Mouse (Mus musculus) limb, embryonic 11.5 days (tissue): ENCODE data around the gene Wnt10b. TPM values are rescaled to one million over a fixed set of nuclear protein-coding genes. Genes with fewer than 3 reads are reported as not detected.

Source experiments
- ATAC-seq: fragments of 200-750 bp; cut with Nextera tagmentation; 2 replicates; pipeline ENCODE4 v1.8.0; 2017; ENCODE audit warnings: low read depth; ENCODE audit not compliant: insufficient number of reproducible peaks, low FRiP score, low TSS enrichment
- DNase-seq: peaks from one replicate; pipeline ENCODE4 v3.0.0-alpha.2; 2015; ENCODE audit warnings: low spot score
- H3K27ac ChIP-seq: fragments of 300-500 bp; sonication (generic); replicated peaks from 2 replicates; pipeline ENCODE4 v1.5.1; 2014; ENCODE audit warnings: low read depth, mild to moderate bottlenecking, low read length
- H3K27me3 ChIP-seq: fragments of 300-500 bp; sonication (generic); 2 replicates; pipeline ENCODE4 v1.6.1; 2014; ENCODE audit warnings: mild to moderate bottlenecking, low read length, mixed read lengths; ENCODE audit not compliant: control insufficient read depth, insufficient read depth
- H3K36me3 ChIP-seq: fragments of 300-500 bp; sonication (generic); 2 replicates; pipeline ENCODE4 v1.6.1; 2014; ENCODE audit warnings: mild to moderate bottlenecking, low read length, moderate library complexity, mixed read lengths; ENCODE audit not compliant: control insufficient read depth, insufficient read depth
- H3K4me1 ChIP-seq: fragments of 300-500 bp; sonication (generic); 2 replicates; pipeline ENCODE4 v1.6.1; 2014; ENCODE audit warnings: low read length, mixed read lengths; ENCODE audit not compliant: control insufficient read depth, insufficient read depth
- H3K4me2 ChIP-seq: fragments of 300-500 bp; sonication (generic); 2 replicates; pipeline ENCODE4 v1.6.1; 2014; ENCODE audit warnings: low read depth, mild to moderate bottlenecking, moderate library complexity; ENCODE audit not compliant: severe bottlenecking
- H3K4me3 ChIP-seq: fragments of 300-500 bp; sonication (generic); 2 replicates; pipeline ENCODE4 v1.5.1; 2014; ENCODE audit warnings: low read depth, low read length
- H3K9ac ChIP-seq: fragments of 300-500 bp; sonication (generic); 2 replicates; pipeline ENCODE4 v1.6.1; 2014; ENCODE audit warnings: mild to moderate bottlenecking, low read length
- H3K9me3 ChIP-seq: fragments of 300-500 bp; sonication (generic); 2 replicates; pipeline ENCODE4 v1.6.1; 2016; ENCODE audit warnings: low read length; ENCODE audit not compliant: control insufficient read depth
- WGBS: fragments of 180-500 bp; shearing (Covaris S2); extraction: QIAGEN DNeasy Blood & Tissue Kit; methylation state at CpG from one replicate; pipeline ENCODE4 v1.1.7; 2014; 5-methylcytosine and 5-hydroxymethylcytosine counted together
- polyA plus RNA-seq: library from polyadenylated mRNA; unstranded; fragments of >200 nt; fragmentation: Nextera tagmentation; extraction: Ambion mirVana; gene quantifications from 2 replicates; pipeline ENCODE4 v1.2.1, GENCODE M21; 2014

Wnt10b gene
- polyA plus RNA-seq, 1 experiment from 2014 or later, result 0.81 TPM

GRCm38 (mm10) chr15:98791771-98792170 lies 13.8 kb upstream of the Wnt10b start:
- H3K4me1 ChIP-seq, result peaks cover 12% of the 10 kb centered on the region; the same call in 1 of the 2 replicates
- ATAC-seq (no peak), DNase-seq (no peak)
- no peak overlapping the region for H3K4me2 ChIP-seq
- H3K9ac ChIP-seq, result no peak overlapping the region
- no peak overlapping the region for H3K4me3 ChIP-seq
- 1% methylated on average over 23 of the region's 23 CpGs for WGBS
- no peaks in the 10 kb centered on the region for H3K9me3 ChIP-seq
- H3K36me3 ChIP-seq, result no peaks in the 10 kb centered on the region
- peaks cover 93% of the 10 kb centered on the region for H3K27me3 ChIP-seq
- H3K27ac ChIP-seq, result no peak overlapping the region

- ATAC-seq (no peak), DNase-seq (no peak)
- under 1% methylated on average over 12 of the region's 12 CpGs for WGBS
- H3K4me2 ChIP-seq, result no peak overlapping the region; the same call in 1 of the 2 replicates
- peaks cover 12% of the 10 kb centered on the region; the same call in 1 of the 2 replicates for H3K4me1 ChIP-seq
- peak overlapping the region; percentile 22; the same call in 1 of the 2 replicates for H3K9ac ChIP-seq
- H3K4me3 ChIP-seq, result no peak overlapping the region
- no peaks in the 10 kb centered on the region for H3K9me3 ChIP-seq
- H3K27ac ChIP-seq, result no peak overlapping the region
- H3K36me3 ChIP-seq, result no peaks in the 10 kb centered on the region
- peaks cover 90% of the 10 kb centered on the region for H3K27me3 ChIP-seq
These were observed 13.3 kb upstream of the Wnt10b start for GRCm38 (mm10) chr15:98791221-98791620.

- peaks cover 12% of the 10 kb centered on the region; the same call in 1 of the 2 replicates for H3K4me1 ChIP-seq
- WGBS, result under 1% methylated on average over 23 of the region's 23 CpGs
- no peak overlapping the region for H3K9ac ChIP-seq
- H3K4me2 ChIP-seq, result no peak overlapping the region; the same call in 1 of the 2 replicates
- no peaks in the 10 kb centered on the region; the same call in 1 of the 2 replicates for H3K36me3 ChIP-seq
- DNase-seq (no peak), ATAC-seq (no peak)
- peaks cover 86% of the 10 kb centered on the region for H3K27me3 ChIP-seq
- no peak overlapping the region for H3K4me3 ChIP-seq
- no peaks in the 10 kb centered on the region for H3K9me3 ChIP-seq
- no peak overlapping the region for H3K27ac ChIP-seq
These were observed 12.8 kb upstream of the Wnt10b start for GRCm38 (mm10) chr15:98790761-98791160.

- peaks cover 3% of the 10 kb centered on the region; the same call in 1 of the 2 replicates for H3K36me3 ChIP-seq
- no peaks in the 10 kb centered on the region for H3K9me3 ChIP-seq
- H3K27me3 ChIP-seq, result peaks cover 77% of the 10 kb centered on the region
- peaks cover 12% of the 10 kb centered on the region; the same call in 1 of the 2 replicates for H3K4me1 ChIP-seq
- no peak within 1 kb of the TSS for H3K9ac ChIP-seq
- no peak within 1 kb of the TSS for H3K4me3 ChIP-seq
- DNase-seq (peak; percentile 84), ATAC-seq (no peak)
- WGBS, result 4% methylated on average over 51 of the region's 51 CpGs
- H3K4me2 ChIP-seq, result peak within 1 kb of the TSS; percentile 31
- no peak within 1 kb of the TSS for H3K27ac ChIP-seq
These were observed 11.9 kb upstream of the Wnt10b start, which contains the start of gene Wnt1 for GRCm38 (mm10) chr15:98789661-98790535. TSS of gene Wnt1 (plus strand) at chr15:98789857.

- Histone ChIP-seq H3K27ac (no peak overlapping the region), H3K9ac (no peak overlapping the region), H3K27me3 (peaks cover 71% of the 10 kb centered on the region), H3K36me3 (peaks cover 3% of the 10 kb centered on the region; the same call in 1 of the 2 replicates), H3K4me3 (no peak overlapping the region), H3K4me2 (peak overlapping the region; percentile 31), H3K4me1 (peaks cover 12% of the 10 kb centered on the region; the same call in 1 of the 2 replicates), H3K9me3 (no peaks in the 10 kb centered on the region)
- WGBS, result 14% methylated on average over 24 of the region's 24 CpGs
- DNase-seq (no peak), ATAC-seq (no peak)
These were observed 11.2 kb upstream of the Wnt10b start for GRCm38 (mm10) chr15:98788972-98789660.

- WGBS, result 37% methylated on average over 4 of the region's 4 CpGs
- no peaks in the 10 kb centered on the region for H3K9me3 ChIP-seq
- H3K27me3 ChIP-seq, result peaks cover 59% of the 10 kb centered on the region
- DNase-seq, result no peak
- H3K4me1 ChIP-seq, result 0 out of 2 replicates have a peak, but pooled peaks cover 8% of the 10 kb centered on the region
- H3K36me3 ChIP-seq, result peaks cover 3% of the 10 kb centered on the region; the same call in 1 of the 2 replicates
- no peak overlapping the region for H3K27ac ChIP-seq
- no peak for ATAC-seq
- H3K4me2 ChIP-seq, result no peak overlapping the region
- H3K4me3 ChIP-seq, result no peak overlapping the region
- H3K9ac ChIP-seq, result no peak overlapping the region
These were observed 10.0 kb upstream of the Wnt10b start for GRCm38 (mm10) chr15:98787930-98788329.

GRCm38 (mm10) chr15:98785744-98786143 lies 7.8 kb upstream of the Wnt10b start:
- H3K27me3 ChIP-seq, result peaks cover 52% of the 10 kb centered on the region
- no peak overlapping the region for H3K27ac ChIP-seq
- WGBS, result 35% methylated on average over 7 of the region's 7 CpGs
- H3K9ac ChIP-seq, result no peak overlapping the region
- no peak overlapping the region for H3K4me3 ChIP-seq
- no peaks in the 10 kb centered on the region for H3K9me3 ChIP-seq
- H3K4me2 ChIP-seq, result no peak overlapping the region
- 0 out of 2 replicates have a peak, but pooled peaks cover 5% of the 10 kb centered on the region for H3K4me1 ChIP-seq
- H3K36me3 ChIP-seq, result peaks cover 3% of the 10 kb centered on the region; the same call in 1 of the 2 replicates
- peak; percentile 69 for DNase-seq
- ATAC-seq, result no peak

- H3K36me3 ChIP-seq, result peaks cover 3% of the 10 kb centered on the region; the same call in 1 of the 2 replicates
- peaks cover 60% of the 10 kb centered on the region for H3K27me3 ChIP-seq
- no peak for ATAC-seq
- H3K4me2 ChIP-seq, result no peak overlapping the region
- H3K4me1 ChIP-seq, result peaks cover 5% of the 10 kb centered on the region
- no peak overlapping the region for H3K4me3 ChIP-seq
- DNase-seq, result no peak
- H3K9ac ChIP-seq, result no peak overlapping the region
- no peak overlapping the region for H3K27ac ChIP-seq
- H3K9me3 ChIP-seq, result no peaks in the 10 kb centered on the region
- WGBS, result 24% methylated on average over 6 of the region's 6 CpGs
These were observed 3.2 kb upstream of the Wnt10b start for GRCm38 (mm10) chr15:98781166-98781565.
